Mouse (Mus musculus): ENCODE measurements around the gene Ncoa6.

DNA sequence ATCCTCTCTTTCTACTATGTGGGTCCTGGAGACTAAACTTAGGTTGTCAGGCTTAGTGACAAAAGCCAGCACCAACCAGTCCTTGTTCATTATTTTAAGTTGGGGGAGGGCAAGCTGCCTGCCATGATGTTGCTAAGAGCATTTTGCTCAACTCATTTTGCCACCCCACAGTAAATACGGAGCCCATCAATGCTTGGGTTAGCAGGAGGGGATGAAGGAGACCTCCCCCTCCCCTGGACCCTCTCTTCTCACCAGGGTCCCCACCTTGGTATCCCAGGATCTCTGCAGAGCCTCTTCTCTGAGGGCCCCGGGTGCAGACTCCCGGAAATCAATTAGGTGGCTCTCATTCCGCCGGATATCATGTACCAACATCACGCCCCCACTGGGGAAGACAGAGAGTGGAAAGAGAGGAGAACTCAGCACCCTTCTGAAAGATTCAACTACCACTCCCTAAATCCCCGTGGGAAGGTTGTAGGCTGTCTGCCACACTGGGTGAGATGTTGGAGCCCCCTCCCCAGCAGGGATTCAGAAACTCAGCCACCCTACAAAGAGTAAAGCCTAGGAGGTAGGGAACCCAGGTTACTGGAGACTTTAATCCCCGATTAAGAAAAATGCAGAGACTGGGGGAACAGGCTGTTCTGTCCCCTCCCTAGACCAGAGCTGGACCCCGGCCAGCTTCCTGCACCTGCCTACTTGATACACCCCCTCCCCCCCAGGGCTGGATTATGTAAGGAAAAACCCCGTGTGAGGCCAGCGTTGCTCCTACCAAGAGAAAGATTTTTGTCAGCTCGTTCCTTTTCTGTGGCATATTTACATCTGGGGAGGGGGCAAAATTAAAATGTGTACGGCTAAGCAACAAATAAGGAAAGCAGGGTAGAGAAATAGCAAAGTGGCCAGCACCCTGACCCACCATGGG is 31.0 kb upstream of the Ncoa6 start:
- no peak for TF ChIP-seq POLR2A (IDR thresholded peaks at IDR 0.05; ENCODE audit: borderline replicate concordance, insufficient read depth, low read length)
- TF ChIP-seq CTCF (IDR thresholded peaks at IDR 0.05; ENCODE audit: borderline replicate concordance, insufficient read depth, low read depth, low read length), result no peak
